In genomic region chr13:21200043-21200999, GRCm38 (mm10) we compare ENCODE assay signal across 1 mouse cellular context.
TF ChIP-seq lines count a peak whose summit lies in the region.

No protein-coding gene starts in this region.

TF ChIP-seq in CH12.LX, 34 proteins besides CTCF, POLR2A, EP300 and RAD21 (continued from another document):
- TF ChIP-seq JUND (conservative IDR thresholded peaks at IDR 0.05; ENCODE audit: low read depth, low read length) (peak; percentile 13; the same call in 1 of the 2 replicates), SIN3A (IDR thresholded peaks at IDR 0.05; ENCODE audit: low read length) (0 out of 2 replicates have a peak, but pooled peaks have one; percentile 43), ZNF384 (IDR thresholded peaks at IDR 0.05; ENCODE audit: low read depth, low read length) (no peak; the same call in 1 of the 2 replicates), CHD2 (IDR thresholded peaks at IDR 0.05; ENCODE audit: low read length) (0 out of 2 replicates have a peak, but pooled peaks have one; percentile 19), E2F4 (IDR thresholded peaks at IDR 0.05; ENCODE audit: insufficient replicate concordance, low read depth, low read length) (0 out of 2 replicates have a peak, but pooled peaks have one; percentile 52), MEF2A (IDR thresholded peaks at IDR 0.05; ENCODE audit: borderline replicate concordance, low read depth, low read length) (0 out of 2 replicates have a peak, but pooled peaks have one; percentile 42), ZKSCAN1 (IDR thresholded peaks at IDR 0.05; ENCODE audit: borderline replicate concordance, low read depth, low read length) (no peak), ZMIZ1 (IDR thresholded peaks at IDR 0.05; ENCODE audit: low read depth, low read length) (0 out of 2 replicates have a peak, but pooled peaks have one; percentile 41), ZC3H11A (IDR thresholded peaks at IDR 0.05; ENCODE audit: low read depth, low read length) (no peak), MYC (IDR thresholded peaks at IDR 0.05; ENCODE audit: low read depth, low read length) (peak; percentile 93), NRF1 (IDR thresholded peaks at IDR 0.05; ENCODE audit: low read depth, low read length) (peak; percentile 53), GABPA (IDR thresholded peaks at IDR 0.05; ENCODE audit: insufficient replicate concordance, low read depth, low read length) (no peak), SMC3 (IDR thresholded peaks at IDR 0.05; ENCODE audit: low read depth, low read length) (peak; percentile 72), PAX5 (IDR thresholded peaks at IDR 0.05; ENCODE audit: low read length) (no peak)
